Mouse (Mus musculus) right cerebral cortex, postnatal 14 days (tissue): ENCODE data around the gene Gm5726.
"Not testable (repeated sequence)": the region's sequence is repeated elsewhere in the genome, so short reads cannot be mapped to it uniquely, and the experiment has no call there.

ENCODE experiments used
- DNase-seq: peaks from one replicate; pipeline ENCODE4 v3.0.0; 2022

Gm5726 gene

DNA sequence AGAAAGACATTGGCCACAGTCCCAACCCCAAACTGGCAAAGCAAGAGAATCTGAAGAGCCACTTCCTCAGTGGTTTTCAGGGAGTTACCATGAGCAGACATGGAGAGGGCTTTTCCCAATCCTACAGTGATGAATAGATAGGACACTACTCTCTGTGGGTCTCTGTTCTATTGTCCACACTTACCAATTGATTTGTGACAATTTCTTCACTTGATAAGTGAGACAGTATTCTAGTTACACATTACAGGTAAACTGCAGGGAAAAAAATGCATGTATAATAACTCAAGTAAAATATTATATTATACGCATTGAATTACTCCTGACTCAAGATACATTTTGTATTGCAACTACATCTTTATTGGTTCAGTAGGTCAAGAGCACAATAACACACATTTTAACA is at the start of gene Gm5726:
Gm5726 (minus strand) TSS at position 101 of the 400 bp plus-strand sequence.
- not testable (repeated sequence) for DNase-seq

DNA sequence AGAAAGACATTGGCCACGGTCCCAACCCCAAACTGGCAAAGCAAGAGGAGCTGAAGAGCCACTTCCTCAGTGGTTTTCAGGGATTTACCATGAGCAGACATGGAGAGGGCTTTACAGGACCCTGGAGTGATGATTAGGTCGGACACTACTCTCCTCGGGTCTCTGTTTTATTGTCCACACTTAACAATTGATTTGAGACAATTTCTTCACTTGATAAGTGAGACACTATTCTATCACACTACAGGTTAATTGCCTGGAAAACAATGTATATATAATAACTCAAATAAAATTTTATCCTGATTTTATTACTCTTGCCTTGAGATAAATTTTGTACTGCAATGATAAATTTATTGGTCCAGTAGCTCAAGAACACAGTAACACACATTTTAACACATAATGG is 30.6 kb upstream of the Gm5726 start, which contains the start of gene Gm4141:
Gm4141 (minus strand) TSS at position 101 of the 400 bp plus-strand sequence.
- DNase-seq, result not testable (repeated sequence)

DNA sequence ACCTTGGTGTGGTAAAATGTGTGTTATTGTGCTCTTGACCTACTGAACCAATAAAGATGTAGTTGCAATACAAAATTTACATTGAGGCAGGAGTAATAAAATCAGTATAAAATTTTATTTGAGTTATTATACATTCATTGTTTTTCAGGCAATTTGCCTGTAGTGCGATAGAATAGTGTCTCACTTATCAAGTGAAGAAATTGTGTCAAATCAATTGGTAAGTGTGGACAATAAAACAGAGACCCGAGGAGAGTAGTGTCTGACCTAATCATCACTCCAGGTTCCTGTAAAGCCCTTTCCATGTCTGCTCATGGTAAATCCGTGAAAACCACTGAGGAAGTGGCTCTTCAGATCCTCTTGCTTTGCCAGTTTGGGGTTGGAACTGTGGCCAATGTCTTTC is 12.0 kb downstream of the Gm5726 start, which contains the start of gene Vmn1r104:
Vmn1r104 (plus strand) TSS at position 301 of the 400 bp plus-strand sequence.
- not testable (repeated sequence) for DNase-seq

DNA sequence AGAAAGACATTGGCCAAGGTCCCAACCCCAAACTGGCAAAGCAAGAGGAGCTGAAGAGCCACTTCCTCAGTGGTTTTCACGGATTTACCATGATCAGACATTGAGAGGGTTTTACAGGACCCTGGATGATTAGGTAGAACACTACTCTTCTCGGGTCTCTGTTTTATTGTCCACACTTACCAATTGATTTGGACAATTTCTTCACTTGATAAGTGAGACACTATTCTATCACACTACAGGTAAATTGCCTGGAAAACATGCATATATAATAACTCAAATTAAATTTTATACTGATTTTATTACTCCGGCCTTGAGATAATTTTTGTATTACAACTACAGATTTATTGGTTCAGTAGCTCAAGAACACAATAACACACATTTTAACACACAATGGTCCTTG is 35.1 kb downstream of the Gm5726 start, which contains the start of gene Vmn1r103:
Vmn1r103 (minus strand) TSS at position 101 of the 400 bp plus-strand sequence.
- not testable (repeated sequence) for DNase-seq
